Mouse (Mus musculus) olfactory bulb, adult 2 months (tissue): ENCODE measurements around the gene Zfr.
"Not testable (repeated sequence)": the region's sequence is repeated elsewhere in the genome, so short reads cannot be mapped to it uniquely, and the experiment has no call there.

ENCODE experiments used
- CTCF ChIP-seq: fragments of 200-500 bp; IDR thresholded peaks from 2 replicates; pipeline ENCODE4 v1.5.1; 2012; ENCODE audit warnings: low read depth, mild to moderate bottlenecking, low read length, moderate library complexity; ENCODE audit not compliant: insufficient read depth
- POLR2A ChIP-seq: fragments of 200-500 bp; IDR thresholded peaks from 2 replicates; pipeline ENCODE4 v1.6.1; 2012; ENCODE audit warnings: mild to moderate bottlenecking, low read depth, low read length, moderate library complexity; ENCODE audit not compliant: insufficient read depth

- TF ChIP-seq CTCF, POLR2A: not testable (repeated sequence)
Measured at GRCm38 (mm10) chr15:12108922-12109321, 8.7 kb upstream of the Zfr start.
